ENCODE assay signal across 24 mouse cellular contexts in genomic region chr17:29092497-29092896, GRCm38 (mm10). TPM values are rescaled to one million over a fixed set of nuclear protein-coding genes. Genes with fewer than 3 reads are reported as not detected.
A peak's percentile ranks its signal among the peaks of the same experiment; 100 is the strongest.
DNase-seq lines count a peak whose midpoint lies in the region; ATAC-seq and TF ChIP-seq lines count a peak whose summit lies in the region.
"Had no signal": no experiment of that assay in that cellular context is flagged by ENCODE, and none has a peak within 500 bp of the region (broad histone marks: within the 10 kb centered on the region; RNA-seq: fewer than 3 reads in every experiment).

No protein-coding gene starts in this region.

- H3K9me3 ChIP-seq in midbrain, embryonic 11.5 days (ENCODE audit: control insufficient read depth, low read length) = no peaks in the 10 kb centered on the region
- no peaks in the 10 kb centered on the region for H3K9me3 ChIP-seq in midbrain, embryonic 13.5 days
- peaks cover 7% of the 10 kb centered on the region for H3K9me3 ChIP-seq in CH12.LX (replicated peaks; ENCODE audit: low read length)
- H3K9me3 ChIP-seq: heart, embryonic 10.5 days; limb, embryonic 13.5 days; liver, embryonic 13.5 days; lung, embryonic 15.5 days; neural tube, embryonic 15.5 days had no signal

- TF ChIP-seq EP300 in CH12.LX (IDR thresholded peaks at IDR 0.05; ENCODE audit: low read length) = no peak

- no peak for ATAC-seq in midbrain, embryonic 11.5 days (ENCODE audit: low FRiP score)
- ATAC-seq in midbrain, embryonic 13.5 days = no peak
- ATAC-seq: forebrain, embryonic 16.5 days had no signal

- no peak overlapping the region for H3K9ac ChIP-seq in midbrain, embryonic 11.5 days (ENCODE audit: low read length)
- H3K9ac ChIP-seq in midbrain, embryonic 13.5 days (replicated peaks) = no peak overlapping the region
- peak overlapping the region; percentile 85 for H3K9ac ChIP-seq in CH12.LX (ENCODE audit: insufficient read depth, low read depth)
- H3K9ac ChIP-seq: limb, embryonic 13.5 days; liver, embryonic 13.5 days; lung, embryonic 15.5 days; neural tube, embryonic 15.5 days had no signal

- peaks cover 25% of the 10 kb centered on the region for H3K27me3 ChIP-seq in midbrain, embryonic 11.5 days (ENCODE audit: control insufficient read depth, insufficient read depth, low read length)
- H3K27me3 ChIP-seq in midbrain, embryonic 13.5 days = peaks cover 40% of the 10 kb centered on the region
- H3K27me3 ChIP-seq in CH12.LX (replicated peaks) = no peaks in the 10 kb centered on the region

- peaks cover 49% of the 10 kb centered on the region for H3K79me2 ChIP-seq in CH12.LX (replicated peaks; ENCODE audit: control insufficient read depth, extremely low read depth, insufficient read depth, poor library complexity, severe bottlenecking)

- H3K27ac ChIP-seq in midbrain, embryonic 11.5 days (ENCODE audit: low read depth, low read length) = no peak overlapping the region
- no peak overlapping the region for H3K27ac ChIP-seq in midbrain, embryonic 13.5 days
- H3K27ac ChIP-seq in CH12.LX (ENCODE audit: insufficient read depth, low read depth) = peak overlapping the region; percentile 67; the same call in 1 of the 2 replicates
- peak overlapping the region; percentile 96 for H3K27ac ChIP-seq in bone marrow macrophage, adult 2 months (ENCODE audit: insufficient read depth, low read depth, low read length)
- H3K27ac ChIP-seq: limb, embryonic 13.5 days; liver, embryonic 13.5 days; lung, embryonic 15.5 days; neural tube, embryonic 15.5 days; stomach, postnatal 0 days had no signal

- TF ChIP-seq RAD21 in CH12.LX (IDR thresholded peaks at IDR 0.05; ENCODE audit: low read depth, low read length) = no peak

- DNase-seq in heart, adult 11 months = peak; percentile 68
- no peak for DNase-seq in heart, postnatal 25 days (ENCODE audit: low spot score)
- peak; percentile 81 for DNase-seq in midbrain, embryonic 11.5 days (ENCODE audit: low spot score, missing footprints)
- no peak for DNase-seq in CH12.LX (ENCODE audit: extremely low read depth)
- no peak for DNase-seq in neural tube, embryonic 10.5 days (ENCODE audit: extremely low spot score, low spot score)
- DNase-seq in left cerebral cortex, adult 8-10 months (ENCODE audit: low spot score in 2 of 2) = no peak
- DNase-seq: adrenal gland, adult 8-10 months; cerebellum, adult 11 months; embryo, embryonic 11 days; kidney, adult 2 months; kidney, postnatal 14 days; liver, embryonic 13.5 days; right cerebral cortex, postnatal 25 days; thymus, postnatal 25 days had no signal

- WGBS in midbrain, embryonic 11.5 days = 69% methylated on average over 5 of the region's 5 CpGs
- 61% methylated on average over 5 of the region's 5 CpGs for WGBS in midbrain, embryonic 13.5 days

- no peak overlapping the region for H3K4me2 ChIP-seq in midbrain, embryonic 11.5 days
- H3K4me2 ChIP-seq in midbrain, embryonic 13.5 days (replicated peaks) = no peak overlapping the region
- peak overlapping the region; percentile 57 for H3K4me2 ChIP-seq in CH12.LX (ENCODE audit: insufficient read depth, low read depth, poor library complexity, severe bottlenecking)

- TF ChIP-seq CTCF in CH12.LX (conservative IDR thresholded peaks at IDR 0.05 in 1 of 2, IDR thresholded peaks at IDR 0.05 in 1 of 2; ENCODE audit: low read depth in 2 of 2, low read length in 2 of 2) = no peak
- no peak for TF ChIP-seq CTCF in bone marrow macrophage, adult 2 months (IDR thresholded peaks at IDR 0.05; ENCODE audit: low read depth, low read length)

- H3K4me1 ChIP-seq in midbrain, embryonic 11.5 days (ENCODE audit: control insufficient read depth, insufficient read depth, low read length) = peaks cover 15% of the 10 kb centered on the region
- peaks cover 23% of the 10 kb centered on the region for H3K4me1 ChIP-seq in midbrain, embryonic 13.5 days (replicated peaks)
- H3K4me1 ChIP-seq in CH12.LX (ENCODE audit: control insufficient read depth in 1 of 2, insufficient read depth in 2 of 2) = peaks cover 10 to 46% of the 10 kb centered on the region in 2 experiments; a peak in 3 of 4 replicates
- peaks cover 20% of the 10 kb centered on the region for H3K4me1 ChIP-seq in bone marrow macrophage, adult 2 months (ENCODE audit: control insufficient read depth, insufficient read depth, low read length)

- dilution Hi-C loops in CH12.LX (cut with MboI; ENCODE audit: extremely low pct_ligation_motif_present, extremely low pct_unique_long_range_greater_than_20kb, low sequenced_read_pairs) = no loop called here

- in situ Hi-C loops in CH12.LX (cut with MboI; ENCODE audit: low pct_ligation_motif_present, low pct_unique_long_range_greater_than_20kb, low sequenced_read_pairs) = loop anchor here (5.0 kb wide), 1 partner anchor 45 kb away; no protein-coding TSS in a partner anchor

- no peak for TF ChIP-seq POLR2A in CH12.LX (IDR thresholded peaks at IDR 0.05; ENCODE audit: low read depth, low read length)
- TF ChIP-seq POLR2A in bone marrow macrophage, adult 2 months (IDR thresholded peaks at IDR 0.05; ENCODE audit: borderline replicate concordance, low read depth, low read length) = no peak

- H3K4me3 ChIP-seq in midbrain, embryonic 11.5 days (ENCODE audit: low read depth, low read length) = no peak overlapping the region
- H3K4me3 ChIP-seq in midbrain, embryonic 13.5 days (replicated peaks) = no peak overlapping the region
- peak overlapping the region; percentile 40 to 73 (median 68) for H3K4me3 ChIP-seq in CH12.LX (replicated peaks in 1 of 3; ENCODE audit: low read depth in 2 of 3, low read length in 2 of 3, poor library complexity in 1 of 3)
- peak overlapping the region; percentile 74 for H3K4me3 ChIP-seq in bone marrow macrophage, adult 2 months (ENCODE audit: insufficient read depth, low read length)
- H3K4me3 ChIP-seq: liver, embryonic 13.5 days had no signal

- intact Hi-C loops in heart, postnatal 25 days (cut with DNase I) = no loop called here

- H3K36me3 ChIP-seq in midbrain, embryonic 11.5 days (ENCODE audit: control insufficient read depth, insufficient read depth, low read length) = no peaks in the 10 kb centered on the region
- no peaks in the 10 kb centered on the region for H3K36me3 ChIP-seq in midbrain, embryonic 13.5 days
- peaks cover 14 to 20% of the 10 kb centered on the region in 2 experiments for H3K36me3 ChIP-seq in CH12.LX (replicated peaks in 1 of 2; ENCODE audit: control insufficient read depth in 1 of 2, insufficient read depth in 1 of 2, low read length in 1 of 2)
- H3K36me3 ChIP-seq: heart, embryonic 10.5 days; limb, embryonic 13.5 days; liver, embryonic 13.5 days; lung, embryonic 15.5 days; neural tube, embryonic 15.5 days had no signal

TF ChIP-seq in CH12.LX, 34 proteins besides CTCF, POLR2A, EP300 and RAD21:
- no peak for TF ChIP-seq USF2 (conservative IDR thresholded peaks at IDR 0.05; ENCODE audit: low read depth, low read length)
- no peak for TF ChIP-seq E2F4 (IDR thresholded peaks at IDR 0.05; ENCODE audit: insufficient replicate concordance, low read depth, low read length)
- TF ChIP-seq MXI1 (IDR thresholded peaks at IDR 0.05; ENCODE audit: low read depth, low read length) = no peak
- TF ChIP-seq MAX (IDR thresholded peaks at IDR 0.05; ENCODE audit: low read length) = no peak
- TF ChIP-seq TBP (conservative IDR thresholded peaks at IDR 0.05; ENCODE audit: low read depth, low read length) = no peak
- no peak for TF ChIP-seq RCOR1 (conservative IDR thresholded peaks at IDR 0.05; ENCODE audit: low read depth, low read length)
- TF ChIP-seq ETS1 (conservative IDR thresholded peaks at IDR 0.05; ENCODE audit: low read depth, low read length) = no peak
- no peak for TF ChIP-seq KAT2A (IDR thresholded peaks at IDR 0.05; ENCODE audit: insufficient replicate concordance, low read length)
- TF ChIP-seq BHLHE40 (IDR thresholded peaks at IDR 0.05; ENCODE audit: low read depth, low read length) = no peak
- no peak for TF ChIP-seq NRF1 (IDR thresholded peaks at IDR 0.05; ENCODE audit: low read depth, low read length)
- TF ChIP-seq ZKSCAN1 (IDR thresholded peaks at IDR 0.05; ENCODE audit: borderline replicate concordance, low read depth, low read length) = no peak
- TF ChIP-seq ZC3H11A (IDR thresholded peaks at IDR 0.05; ENCODE audit: low read depth, low read length) = no peak

RNA-seq across cellular contexts. Expression of gene Cdkn1a, which starts 1.7 kb away (rescaled TPM):
- 100 to 1,000 TPM in 1 of 2 experiments, 10 to 100 TPM in 1; 30.1 to 102 TPM for total RNA-seq in heart, postnatal 25 days (2021)
- polyA plus RNA-seq in midbrain, embryonic 11.5 days (2014; fragmentation: Nextera tagmentation; extraction: Ambion mirVana) = 16.1 and 17.4 TPM in 2 replicates
- polyA plus RNA-seq in midbrain, embryonic 13.5 days (2015; fragmentation: Nextera tagmentation; extraction: Ambion mirVana) = 47.1 and 47.4 TPM in 2 replicates
- total RNA-seq in CH12.LX (2012; rRNA removed) (25.3 and 37.5 TPM in 2 replicates), CH12.LX (2014; rRNA removed) (9.1 and 10.6 TPM in 2 replicates)
- 55.0 and 59.1 TPM in 2 replicates for polyA plus RNA-seq in CH12.LX (2012; ENCODE audit: insufficient read length, low read depth)
- 189 and 197 TPM in 2 replicates for polyA plus RNA-seq in bone marrow macrophage, adult 2 months (2012; ENCODE audit: insufficient read depth, insufficient read length, missing spikeins)
- total RNA-seq in left cerebral cortex, adult 8-10 months (2022) = 10 to 100 TPM; 18.9 to 27.0 (median 19.5) TPM

RNA-seq across cellular contexts. Expression of gene Rab44, which starts 21.4 kb away (rescaled TPM):
- total RNA-seq in heart, postnatal 25 days (2021) = under 1 TPM; 0.13 to 0.39 TPM
- polyA plus RNA-seq in midbrain, embryonic 11.5 days (2014; fragmentation: Nextera tagmentation; extraction: Ambion mirVana) = 0.22 and 0.44 TPM in 2 replicates
- polyA plus RNA-seq in midbrain, embryonic 13.5 days (2015; fragmentation: Nextera tagmentation; extraction: Ambion mirVana) = not detected in 2 replicates
- total RNA-seq in CH12.LX (2012; rRNA removed) (0.17 and 0.34 TPM in 2 replicates), CH12.LX (2014; rRNA removed) (0.12 TPM in 1 of 2 replicates, not detected in the other)
- polyA plus RNA-seq in CH12.LX (2012; ENCODE audit: insufficient read length, low read depth) = 0.30 TPM in 1 of 2 replicates, not detected in the other
- 1.3 and 1.5 TPM in 2 replicates for polyA plus RNA-seq in bone marrow macrophage, adult 2 months (2012; ENCODE audit: insufficient read depth, insufficient read length, missing spikeins)
- total RNA-seq in left cerebral cortex, adult 8-10 months (2022) = under 1 TPM in 1 of 4 experiments, not detected in 3; 0.14 TPM
- total RNA-seq: left cerebral cortex, adult 18-20 months had no signal
- polyA plus RNA-seq: forebrain, embryonic 16.5 days; hindbrain, embryonic 11.5 days had no signal

Comparison
In these comparisons a context has a peak if more than half of its experiments do, and no peak if none do; other contexts are left out.
1. DNase-seq: peak in heart, adult 11 months (single experiment) and midbrain, embryonic 11.5 days (single experiment); none in heart, postnatal 25 days (single experiment), CH12.LX (single experiment), neural tube, embryonic 10.5 days (single experiment) and left cerebral cortex, adult 8-10 months (0 of 2).
2. H3K27ac ChIP-seq: peak in CH12.LX (single experiment) and bone marrow macrophage, adult 2 months (single experiment); none in midbrain, embryonic 11.5 days (single experiment) and midbrain, embryonic 13.5 days (single experiment).
3. H3K4me3 ChIP-seq: peak in CH12.LX (3 of 3) and bone marrow macrophage, adult 2 months (single experiment); none in midbrain, embryonic 11.5 days (single experiment) and midbrain, embryonic 13.5 days (single experiment).